Mouse (Mus musculus) liver, embryonic 14.5 days (tissue): Measurements from ENCODE around the gene Gm4869.

Source experiments
- CTCF ChIP-seq: IDR thresholded peaks from 2 replicates; pipeline ENCODE4 v1.5.1; 2016; ENCODE audit warnings: antibody characterized with exemption, low read depth, control low read depth
- EP300 ChIP-seq: IDR thresholded peaks from 2 replicates; pipeline ENCODE4 v1.6.1; 2016; ENCODE audit warnings: antibody characterized with exemption, low read depth

GRCm38 (mm10) chr5:140481458-140481857 lies 36.0 kb downstream of the Gm4869 start:
- no peak for TF ChIP-seq EP300
- TF ChIP-seq CTCF, result no peak
